Mouse (Mus musculus): ENCODE measurements around the gene Nfrkb. TPM values are rescaled to one million over a fixed set of nuclear protein-coding genes. Genes with fewer than 3 reads are reported as not detected.
A peak's percentile ranks its signal among the peaks of the same experiment; 100 is the strongest.

Gene Nfrkb
- polyA plus RNA-seq, 1 experiment from 2014 or later: 24.0 TPM

- peak within 1 kb of the TSS; percentile 32 for H3K4me3 ChIP-seq
- no peaks in the 10 kb centered on the region for H3K36me3 ChIP-seq (replicated peaks)
- H3K4me1 ChIP-seq: peaks cover 9% of the 10 kb centered on the region
- DNase-seq (ENCODE audit: extremely low spot score, low spot score): no peak
- H3K9me3 ChIP-seq: no peaks in the 10 kb centered on the region
- 8% methylated on average over 33 of the region's 33 CpGs for WGBS
- H3K27me3 ChIP-seq (ENCODE audit: poor library complexity, severe bottlenecking): peaks cover 44% of the 10 kb centered on the region
- H3K27ac ChIP-seq: no peak within 1 kb of the TSS
Observed at GRCm38 (mm10) chr9:31463692-31464474, 77.9 kb downstream of the Nfrkb start, which contains the start of gene Tmem45b. TSS of gene Tmem45b (minus strand) at chr9:31464462.

Other genes with a start within 250 kb of the Nfrkb start
- 206 and 216 TPM in 2 replicates for gene Aplp2, start 174.4 kb upstream of the Nfrkb start, polyA plus RNA-seq (2016; fragmentation: Nextera tagmentation; extraction: Ambion mirVana)
- 8.2 and 8.9 TPM in 2 replicates for gene Prdm10, start 105.7 kb upstream of the Nfrkb start, polyA plus RNA-seq (2016; fragmentation: Nextera tagmentation; extraction: Ambion mirVana)
- not detected in 2 replicates for gene Tmem45b, start 78.3 kb downstream of the Nfrkb start, polyA plus RNA-seq (2016; fragmentation: Nextera tagmentation; extraction: Ambion mirVana)

Data from forebrain, embryonic 10.5 days (tissue).